Mouse (Mus musculus): ENCODE measurements around the gene Serp1.

The Serp1 gene

GRCm38 (mm10) chr3:58525652-58526407 is at the start of gene Serp1, which contains the start of gene Eif2a:
Serp1 (minus strand) TSS chr3:58525892.
Eif2a (plus strand) TSS chr3:58525821.
- DNase-seq (ENCODE audit: low spot score in 2 of 2): peak; percentile 99 to 100

- DNase-seq (ENCODE audit: low spot score in 2 of 2): no peak
These were observed 45.1 kb upstream of the Serp1 start for GRCm38 (mm10) chr3:58570821-58571220.

GRCm38 (mm10) chr3:58561437-58561836 is 35.7 kb upstream of the Serp1 start:
- no peak for DNase-seq (ENCODE audit: low spot score in 2 of 2)

- DNase-seq (ENCODE audit: low spot score in 2 of 2): no peak
These were observed 34.2 kb upstream of the Serp1 start for GRCm38 (mm10) chr3:58559887-58560286.

GRCm38 (mm10) chr3:58556649-58557048 is 31.0 kb upstream of the Serp1 start:
- no peak for DNase-seq (ENCODE audit: low spot score in 2 of 2)

- peak; percentile 19 to 30 for DNase-seq (ENCODE audit: low spot score in 2 of 2)
These were observed 26.5 kb upstream of the Serp1 start for GRCm38 (mm10) chr3:58552001-58552811.

- DNase-seq (ENCODE audit: low spot score in 2 of 2): no peak
These were observed 10.9 kb upstream of the Serp1 start for GRCm38 (mm10) chr3:58536573-58536972.

GRCm38 (mm10) chr3:58526408-58526737 is 681 bp upstream of the Serp1 start:
- no peak for DNase-seq (ENCODE audit: low spot score in 2 of 2)

GRCm38 (mm10) chr3:58525166-58525565 is 526 bp downstream of the Serp1 start:
- DNase-seq (ENCODE audit: low spot score in 2 of 2): peak in 1 of 2 experiments; percentile 24

- DNase-seq (ENCODE audit: low spot score in 2 of 2): no peak
These were observed 1.4 kb downstream of the Serp1 start for GRCm38 (mm10) chr3:58524246-58524645.

GRCm38 (mm10) chr3:58523386-58523785 is 2.3 kb downstream of the Serp1 start:
- DNase-seq (ENCODE audit: low spot score in 2 of 2): no peak

GRCm38 (mm10) chr3:58521361-58521760 is 4.3 kb downstream of the Serp1 start:
- DNase-seq (ENCODE audit: low spot score in 2 of 2): no peak

GRCm38 (mm10) chr3:58520286-58520685 is 5.4 kb downstream of the Serp1 start:
- DNase-seq (ENCODE audit: low spot score in 2 of 2): no peak

GRCm38 (mm10) chr3:58519536-58519935 is 6.2 kb downstream of the Serp1 start:
- no peak for DNase-seq (ENCODE audit: low spot score in 2 of 2)

GRCm38 (mm10) chr3:58518962-58519361 is 6.7 kb downstream of the Serp1 start:
- DNase-seq (ENCODE audit: low spot score in 2 of 2): no peak

- peak; percentile 70 to 76 for DNase-seq (ENCODE audit: low spot score in 2 of 2)
These were observed 7.9 kb downstream of the Serp1 start for GRCm38 (mm10) chr3:58517800-58518199.

- peak; percentile 84 to 88 for DNase-seq (ENCODE audit: low spot score in 2 of 2)
These were observed 8.4 kb downstream of the Serp1 start for GRCm38 (mm10) chr3:58517258-58517657.

- peak; percentile 84 to 88 for DNase-seq (ENCODE audit: low spot score in 2 of 2)
These were observed 9.1 kb downstream of the Serp1 start for GRCm38 (mm10) chr3:58516602-58516976.

- DNase-seq (ENCODE audit: low spot score in 2 of 2): no peak
These were observed 9.6 kb downstream of the Serp1 start for GRCm38 (mm10) chr3:58515947-58516601.

- peak in 1 of 2 experiments; percentile 61 for DNase-seq (ENCODE audit: low spot score in 2 of 2)
These were observed 12.2 kb downstream of the Serp1 start for GRCm38 (mm10) chr3:58513483-58513882.

GRCm38 (mm10) chr3:58512740-58513139 is 13.0 kb downstream of the Serp1 start:
- DNase-seq (ENCODE audit: low spot score in 2 of 2): no peak

- peak in 1 of 2 experiments; percentile 47 for DNase-seq (ENCODE audit: low spot score in 2 of 2)
These were observed 14.1 kb downstream of the Serp1 start for GRCm38 (mm10) chr3:58511581-58511980.
